Mouse (Mus musculus) brown adipose tissue, adult 24 weeks (tissue): Measurements from ENCODE around the gene Zcchc24. TPM values are rescaled to one million over a fixed set of nuclear protein-coding genes. Genes with fewer than 3 reads are reported as not detected.

ENCODE experiments used
- H3K27ac ChIP-seq: fragments of 200-500 bp; replicated peaks from 2 replicates; pipeline ENCODE4 v1.5.1; 2012; ENCODE audit warnings: low read depth, mild to moderate bottlenecking, low read length
- H3K4me1 ChIP-seq: fragments of 200-500 bp; 2 replicates; pipeline ENCODE4 v1.6.1; 2012; ENCODE audit warnings: low read length, mixed read lengths; ENCODE audit not compliant: control insufficient read depth, insufficient read depth, insufficient read length
- H3K4me3 ChIP-seq: fragments of 200-500 bp; 2 replicates; pipeline ENCODE4 v1.5.1; 2012; ENCODE audit warnings: low read depth, mild to moderate bottlenecking, low read length, moderate library complexity; ENCODE audit not compliant: insufficient read depth
- polyA plus RNA-seq: library from polyadenylated mRNA; stranded (reverse); fragments of >200 nt; gene quantifications from 2 replicates; pipeline ENCODE4 v1.2.4, GENCODE M21; 2012; ENCODE audit not compliant: missing spikeins, insufficient read depth, insufficient read length

Gene Zcchc24
- polyA plus RNA-seq, 1 experiment: 42.1 TPM

GRCm38 (mm10) chr14:25696356-25696755 is 72.5 kb downstream of the Zcchc24 start:
- no peak overlapping the region for H3K27ac ChIP-seq
- H3K4me3 ChIP-seq: no peak overlapping the region
- H3K4me1 ChIP-seq: peaks cover 6% of the 10 kb centered on the region; the same call in 1 of the 2 replicates

GRCm38 (mm10) chr14:25695059-25695458 is 73.8 kb downstream of the Zcchc24 start:
- Histone ChIP-seq H3K4me1 (peaks cover 6% of the 10 kb centered on the region; the same call in 1 of the 2 replicates), H3K4me3 (peak overlapping the region; percentile 83), H3K27ac (no peak overlapping the region)

GRCm38 (mm10) chr14:25694569-25694897 is 74.3 kb downstream of the Zcchc24 start:
- H3K27ac ChIP-seq: peak overlapping the region; percentile 20; the same call in 1 of the 2 replicates
- H3K4me1 ChIP-seq: peaks cover 6% of the 10 kb centered on the region; the same call in 1 of the 2 replicates
- H3K4me3 ChIP-seq: peak overlapping the region; percentile 83

- peak within 1 kb of the TSS; percentile 20; the same call in 1 of the 2 replicates for H3K27ac ChIP-seq
- H3K4me1 ChIP-seq: peaks cover 6% of the 10 kb centered on the region; the same call in 1 of the 2 replicates
- peak within 1 kb of the TSS; percentile 83 for H3K4me3 ChIP-seq
Observed at GRCm38 (mm10) chr14:25693888-25694568, 74.8 kb downstream of the Zcchc24 start, which contains the start of gene Ppif. Gene Ppif (plus strand): TSS chr14:25694154.

- peak overlapping the region; percentile 26; the same call in 1 of the 2 replicates for H3K4me3 ChIP-seq
- no peak overlapping the region for H3K27ac ChIP-seq
- peaks cover 6% of the 10 kb centered on the region; the same call in 1 of the 2 replicates for H3K4me1 ChIP-seq
Observed at GRCm38 (mm10) chr14:25693271-25693887, 75.5 kb downstream of the Zcchc24 start.

DNA sequence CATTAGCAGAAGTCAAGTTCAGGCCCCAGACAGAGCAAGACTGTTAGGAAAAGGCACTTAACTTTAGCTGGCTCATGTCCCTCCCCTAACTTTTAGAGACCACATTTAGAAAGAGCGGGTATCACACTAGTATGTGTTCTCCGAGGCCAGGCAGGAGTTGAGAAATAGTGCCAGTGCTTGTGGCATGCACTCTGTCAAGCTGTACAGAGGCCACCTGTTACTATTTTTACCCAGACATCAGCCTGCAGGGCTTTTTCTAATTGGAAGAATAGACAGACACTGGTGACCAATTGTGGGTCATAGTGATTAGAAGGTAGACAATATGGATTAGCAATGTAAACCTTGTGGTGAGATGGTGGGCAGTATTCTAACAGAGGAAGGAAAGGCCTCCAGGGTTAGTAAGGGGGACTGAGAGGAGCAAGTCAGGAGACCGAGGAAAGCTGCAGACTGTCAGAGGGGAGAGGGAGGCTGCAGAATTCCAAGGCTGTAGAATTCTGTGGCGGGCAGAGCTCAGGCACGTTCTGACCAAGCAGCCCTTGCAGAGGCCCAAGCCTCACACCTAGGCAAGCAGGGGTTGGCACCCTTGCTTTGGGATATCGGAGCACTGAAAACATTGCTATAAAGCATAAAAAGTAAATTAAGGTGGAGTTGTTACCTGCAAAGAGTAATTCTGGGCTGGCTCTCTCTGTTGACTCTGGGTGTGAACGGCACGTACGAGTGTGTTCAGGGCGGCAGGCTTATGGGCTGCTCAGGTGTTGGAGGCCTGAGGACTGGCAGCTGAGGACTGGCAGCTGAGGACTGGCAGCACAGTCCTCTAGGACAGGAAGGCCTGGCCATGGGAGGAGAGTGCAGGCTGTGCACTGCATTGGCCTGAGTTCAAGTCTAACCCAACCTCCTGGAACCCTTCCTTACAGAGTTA is 81.6 kb downstream of the Zcchc24 start:
- Histone ChIP-seq H3K4me3 (no peak overlapping the region), H3K4me1 (0 out of 2 replicates have a peak, but pooled peaks cover 2% of the 10 kb centered on the region), H3K27ac (no peak overlapping the region)

DNA sequence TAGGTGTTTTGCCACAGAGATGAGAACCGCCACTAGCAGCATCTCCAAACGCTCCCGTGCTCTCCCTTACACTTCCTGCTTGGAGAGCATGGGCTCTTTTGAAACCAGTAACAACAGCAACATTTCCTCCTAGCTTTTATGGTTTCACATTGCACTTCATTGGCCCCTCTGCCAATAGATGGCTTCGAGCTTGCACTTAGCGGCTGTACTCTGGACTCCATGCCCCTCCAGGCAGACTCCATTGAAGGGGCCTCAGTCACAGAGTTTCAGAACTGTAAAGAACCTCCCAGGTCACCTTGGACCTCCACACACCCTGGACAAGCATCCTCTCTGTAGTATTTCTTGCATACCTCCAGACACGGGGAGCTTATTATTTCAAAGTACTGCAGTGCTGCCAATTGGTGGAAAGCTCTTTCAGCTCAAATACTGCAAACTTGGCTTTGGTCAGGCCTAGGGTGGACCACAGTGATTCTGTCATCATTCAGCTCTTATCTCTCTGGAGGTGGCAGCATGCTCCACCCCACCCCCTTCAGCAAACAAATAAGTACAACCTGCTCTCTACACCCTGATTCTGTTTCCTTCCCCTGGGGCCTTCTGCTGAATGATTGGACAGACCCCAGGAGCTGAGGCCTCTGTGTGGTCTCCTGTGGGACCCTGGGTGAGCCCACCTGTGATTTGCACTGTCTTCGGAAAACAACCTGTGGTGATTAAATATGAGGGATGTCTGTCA is 82.5 kb downstream of the Zcchc24 start:
- Histone ChIP-seq H3K4me1 (0 out of 2 replicates have a peak, but pooled peaks cover 2% of the 10 kb centered on the region), H3K4me3 (no peak overlapping the region), H3K27ac (no peak overlapping the region)

DNA sequence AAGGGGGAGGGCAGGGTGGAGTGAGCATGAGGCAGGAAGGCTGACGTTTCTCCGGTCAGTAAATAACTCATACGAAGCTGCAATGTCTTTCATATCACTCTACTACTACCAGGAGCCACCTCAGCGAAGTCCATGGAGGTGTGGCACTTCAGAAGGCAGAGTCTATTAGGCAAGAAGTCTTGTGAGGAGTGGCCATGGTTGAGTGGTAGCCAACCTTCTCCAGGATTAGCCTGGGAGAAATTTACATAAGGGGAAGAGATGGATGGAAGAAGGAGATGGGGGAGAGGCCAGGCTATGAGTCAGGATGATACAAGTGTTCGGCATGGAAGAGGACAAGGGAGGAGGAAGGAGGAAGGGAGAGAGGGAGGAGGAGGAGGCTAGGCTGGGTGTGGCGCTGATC is 86.8 kb downstream of the Zcchc24 start:
- Histone ChIP-seq H3K4me1 (no peaks in the 10 kb centered on the region), H3K4me3 (no peak overlapping the region), H3K27ac (no peak overlapping the region)

DNA sequence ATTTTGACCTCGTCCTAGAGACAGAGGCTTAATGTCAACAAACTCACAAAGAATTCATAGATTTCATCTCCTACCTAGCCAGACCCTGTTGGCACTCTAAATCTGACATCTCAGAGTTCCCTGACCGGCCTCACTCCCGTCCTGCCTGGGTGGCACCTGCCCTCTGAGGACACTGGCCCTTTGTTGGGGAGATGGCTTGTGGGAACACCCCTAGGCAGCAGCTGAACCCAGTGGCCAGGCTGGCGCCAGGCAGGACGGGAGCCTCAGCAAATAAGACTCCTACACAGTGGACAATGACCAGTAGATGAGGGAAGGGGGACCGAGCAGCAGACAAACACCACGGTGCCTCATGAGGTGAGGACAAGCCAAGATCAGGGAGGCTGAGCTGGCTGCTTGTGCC is 89.2 kb downstream of the Zcchc24 start:
- Histone ChIP-seq H3K27ac (no peak overlapping the region), H3K4me3 (no peak overlapping the region), H3K4me1 (no peaks in the 10 kb centered on the region)

GRCm38 (mm10) chr14:25667587-25667986 is 101.3 kb downstream of the Zcchc24 start:
- H3K4me3 ChIP-seq: no peak overlapping the region
- H3K27ac ChIP-seq: no peak overlapping the region

DNA sequence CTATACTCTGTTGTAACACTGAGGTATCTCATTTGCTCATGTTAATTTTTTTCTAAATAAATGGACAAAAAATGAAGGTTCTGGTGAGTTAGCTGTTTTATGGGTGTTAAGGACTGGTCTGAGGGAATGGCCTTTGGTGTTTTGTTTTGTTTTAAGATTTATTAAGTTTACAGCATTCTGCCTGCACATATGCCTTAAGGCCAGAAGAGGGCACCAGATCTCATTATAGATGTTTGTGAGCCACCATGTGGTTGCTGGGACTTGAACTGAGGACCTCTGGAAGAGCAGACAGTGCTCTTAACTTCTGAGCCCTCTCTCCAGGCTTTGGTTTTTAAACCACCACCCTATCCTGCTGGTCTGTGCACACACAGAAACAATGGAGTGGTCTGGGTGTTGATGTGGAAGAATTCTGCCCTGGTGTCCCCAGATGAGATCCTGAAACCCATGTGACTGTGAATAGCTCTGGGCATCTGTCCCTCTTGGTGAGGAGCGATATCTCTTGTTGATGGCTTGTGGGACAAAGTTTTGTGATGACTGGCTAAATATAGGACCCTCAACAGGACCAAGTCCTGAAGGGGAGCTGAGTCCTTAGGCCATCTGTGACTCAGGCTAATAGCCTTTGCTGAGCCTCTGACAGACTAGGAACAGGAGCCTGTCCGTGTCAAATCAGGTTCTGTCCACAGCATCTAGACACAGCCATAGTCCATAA is 102.0 kb downstream of the Zcchc24 start:
- Histone ChIP-seq H3K4me1 (no peaks in the 10 kb centered on the region), H3K4me3 (no peak overlapping the region), H3K27ac (no peak overlapping the region)

More at GRCm38 (mm10) chr14:25667587-25667986, 101.3 kb downstream of the Zcchc24 start:
- no peaks in the 10 kb centered on the region for H3K4me1 ChIP-seq

GRCm38 (mm10) chr14:25665314-25665970 is 103.4 kb downstream of the Zcchc24 start:
- Histone ChIP-seq H3K27ac (no peak overlapping the region), H3K4me3 (no peak overlapping the region), H3K4me1 (no peaks in the 10 kb centered on the region)

DNA sequence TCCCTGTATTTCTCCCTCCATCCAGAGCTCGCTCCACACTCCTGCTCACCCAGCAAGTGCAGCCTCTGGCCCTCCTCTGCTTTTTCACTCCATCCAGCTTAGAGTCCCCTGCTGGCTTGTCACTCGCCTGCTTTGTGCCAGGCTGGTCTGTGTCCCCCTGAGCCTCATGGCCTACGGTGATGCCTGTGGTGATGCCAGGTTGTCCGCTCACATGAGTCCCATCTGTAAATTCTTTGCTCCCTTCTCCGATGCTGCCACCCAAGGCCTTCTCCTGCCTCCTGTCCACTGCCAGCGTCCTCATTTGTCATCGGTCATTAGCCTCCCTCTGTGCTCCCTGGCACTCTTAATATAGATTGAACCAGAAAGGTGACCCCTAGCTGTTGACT is 104.5 kb downstream of the Zcchc24 start:
- Histone ChIP-seq H3K4me3 (no peak overlapping the region), H3K27ac (no peak overlapping the region)

More for the DNA sequence above, 104.5 kb downstream of the Zcchc24 start:
- H3K4me1 ChIP-seq: no peaks in the 10 kb centered on the region
